Mouse (Mus musculus): Measurements from ENCODE around the gene Slc16a3. TPM values are rescaled to one million over a fixed set of nuclear protein-coding genes. Genes with fewer than 3 reads are reported as not detected.

The Slc16a3 gene
- total RNA-seq, 2 experiments from 2014 or later, result 1.6 to 1.9 TPM

GRCm38 (mm10) chr11:120950281-120951202 lies 2.3 kb downstream of the Slc16a3 start:
- no peak for TF ChIP-seq CTCF (conservative IDR thresholded peaks at IDR 0.05)
- peak; percentile 77 to 81 for DNase-seq (ENCODE audit: low spot score in 2 of 2)
- Histone ChIP-seq H3K4me3 (peak overlapping the region; percentile 49), H3K27ac (peak overlapping the region; percentile 61; the same call in 1 of the 2 replicates)

GRCm38 (mm10) chr11:120951237-120951636 lies 3.0 kb downstream of the Slc16a3 start:
- Histone ChIP-seq H3K4me3 (peak overlapping the region; percentile 49), H3K27ac (peak overlapping the region; percentile 61; the same call in 1 of the 2 replicates)
- DNase-seq (ENCODE audit: low spot score in 2 of 2), result no peak
- no peak for TF ChIP-seq CTCF (conservative IDR thresholded peaks at IDR 0.05)

GRCm38 (mm10) chr11:120951731-120952730 lies 3.8 kb downstream of the Slc16a3 start:
- H3K27ac ChIP-seq, result no peak overlapping the region
- no peak for TF ChIP-seq CTCF (conservative IDR thresholded peaks at IDR 0.05)
- H3K4me3 ChIP-seq, result no peak overlapping the region
- DNase-seq (ENCODE audit: low spot score in 2 of 2), result no peak

GRCm38 (mm10) chr11:120954936-120955335 lies 6.7 kb downstream of the Slc16a3 start:
- Histone ChIP-seq H3K27ac (no peak overlapping the region), H3K4me3 (no peak overlapping the region)
- TF ChIP-seq CTCF (conservative IDR thresholded peaks at IDR 0.05), result no peak
- no peak for DNase-seq (ENCODE audit: low spot score in 2 of 2)

GRCm38 (mm10) chr11:120955701-120956100 lies 7.4 kb downstream of the Slc16a3 start:
- no peak for TF ChIP-seq CTCF (conservative IDR thresholded peaks at IDR 0.05)
- no peak for DNase-seq (ENCODE audit: low spot score in 2 of 2)

GRCm38 (mm10) chr11:120957052-120957451 lies 8.8 kb downstream of the Slc16a3 start:
- peak overlapping the region; percentile 62; the same call in 1 of the 2 replicates for H3K27ac ChIP-seq
- H3K4me3 ChIP-seq, result no peak overlapping the region
- no peak for DNase-seq (ENCODE audit: low spot score in 2 of 2)
- TF ChIP-seq CTCF (conservative IDR thresholded peaks at IDR 0.05), result no peak

More at GRCm38 (mm10) chr11:120955701-120956100, 7.4 kb downstream of the Slc16a3 start:
- Histone ChIP-seq H3K27ac (no peak overlapping the region), H3K4me3 (no peak overlapping the region)

GRCm38 (mm10) chr11:120957731-120958257 lies 9.5 kb downstream of the Slc16a3 start:
- Histone ChIP-seq H3K27ac (peak overlapping the region; percentile 62; the same call in 1 of the 2 replicates), H3K4me3 (no peak overlapping the region)
- no peak for TF ChIP-seq CTCF (conservative IDR thresholded peaks at IDR 0.05)
- peak in 1 of 2 experiments; percentile 39 for DNase-seq (ENCODE audit: low spot score in 2 of 2)

GRCm38 (mm10) chr11:120959066-120959465 lies 10.8 kb downstream of the Slc16a3 start:
- Histone ChIP-seq H3K27ac (no peak overlapping the region), H3K4me3 (no peak overlapping the region)
- TF ChIP-seq CTCF (conservative IDR thresholded peaks at IDR 0.05), result no peak
- no peak for DNase-seq (ENCODE audit: low spot score in 2 of 2)

- Histone ChIP-seq H3K27ac (no peak overlapping the region), H3K4me3 (no peak overlapping the region)
- TF ChIP-seq CTCF (conservative IDR thresholded peaks at IDR 0.05), result no peak
- no peak for DNase-seq (ENCODE audit: low spot score in 2 of 2)
Measured at GRCm38 (mm10) chr11:120959564-120959963, 11.3 kb downstream of the Slc16a3 start.

- Histone ChIP-seq H3K27ac (no peak overlapping the region), H3K4me3 (no peak overlapping the region)
- DNase-seq (ENCODE audit: low spot score in 2 of 2), result no peak
- no peak for TF ChIP-seq CTCF (conservative IDR thresholded peaks at IDR 0.05)
Measured at GRCm38 (mm10) chr11:120960248-120960647, 12.0 kb downstream of the Slc16a3 start.

GRCm38 (mm10) chr11:120961594-120961993 lies 13.3 kb downstream of the Slc16a3 start:
- TF ChIP-seq CTCF (conservative IDR thresholded peaks at IDR 0.05), result no peak
- DNase-seq (ENCODE audit: low spot score in 2 of 2), result no peak
- Histone ChIP-seq H3K4me3 (no peak overlapping the region), H3K27ac (no peak overlapping the region)

- H3K27ac ChIP-seq, result no peak overlapping the region
- no peak overlapping the region for H3K4me3 ChIP-seq
- no peak for TF ChIP-seq CTCF (conservative IDR thresholded peaks at IDR 0.05)
- no peak for DNase-seq (ENCODE audit: low spot score in 2 of 2)
Measured at GRCm38 (mm10) chr11:120962050-120962771, 13.9 kb downstream of the Slc16a3 start.

Measured in layer of hippocampus, adult 2 months (tissue).